Mouse (Mus musculus) MEL (cell line): ENCODE measurements at regions not wholly inside any gene's neighbourhood (a gene's known extent, or its start where the extent isn't known, plus 50 kb on each side); places are given as distances from the start of the nearest gene placed in this dataset.
"Not testable (repeated sequence)": the region's sequence is repeated elsewhere in the genome, so short reads cannot be mapped to it uniquely, and the experiment has no call there.

Experiments used
- DNase-seq: peaks from one replicate; pipeline ENCODE4 v3.0.0; 2011; ENCODE audit warnings: low read depth, low spot score
- H3K27ac ChIP-seq: 2 replicates; pipeline ENCODE4 v1.5.1; 2012; ENCODE audit warnings: low read depth, mild to moderate bottlenecking, control low read depth, low read length, moderate library complexity; ENCODE audit not compliant: control insufficient read depth
- H3K27me3 ChIP-seq, 2 experiments: fragments of 150-350 bp in 1 of 2; sonication (generic) in 1 of 2; 2 replicates each; pipeline ENCODE4 v1.6.1; 2012; ENCODE audit warnings: low read length in 2 of 2, mild to moderate bottlenecking in 2 of 2, improper control_type of control experiment in 1 of 2, moderate library complexity in 1 of 2; ENCODE audit not compliant: insufficient read depth in 2 of 2, control insufficient read depth in 1 of 2
- H3K36me3 ChIP-seq, 2 experiments: 2 replicates each; pipeline ENCODE4 v1.6.1; 2012 to 2014; ENCODE audit warnings: low read length in 2 of 2, improper control_type of control experiment in 1 of 2, inconsistent platforms in 1 of 2, mild to moderate bottlenecking in 1 of 2; ENCODE audit not compliant: insufficient read depth in 2 of 2, control insufficient read depth in 1 of 2
- H3K4me1 ChIP-seq, 2 experiments: fragments of 150-350 bp in 1 of 2; sonication (generic) in 1 of 2; 2 replicates each; pipeline ENCODE4 v1.6.1; 2012; ENCODE audit warnings: low read length in 2 of 2, improper control_type of control experiment in 1 of 2, mild to moderate bottlenecking in 1 of 2; ENCODE audit not compliant: insufficient read depth in 2 of 2, control insufficient read depth in 1 of 2
- H3K4me3 ChIP-seq, 2 experiments: fragments of 150-350 bp in 1 of 2; sonication (generic) in 1 of 2; 2 replicates each; pipeline ENCODE4 v1.5.1; 2012; ENCODE audit warnings: low read depth in 2 of 2, low read length in 2 of 2, mild to moderate bottlenecking in 2 of 2, moderate library complexity in 2 of 2, control low read depth in 1 of 2, improper control_type of control experiment in 1 of 2; ENCODE audit not compliant: control insufficient read depth in 1 of 2, insufficient read depth in 1 of 2
- H3K79me2 ChIP-seq: 2 replicates; pipeline ENCODE4 v1.6.1; 2012; ENCODE audit warnings: mild to moderate bottlenecking, low read length, moderate library complexity; ENCODE audit not compliant: control insufficient read depth, poor library complexity, insufficient read depth
- H3K9ac ChIP-seq: 2 replicates; pipeline ENCODE4 v1.6.1; 2012; ENCODE audit warnings: low read depth, mild to moderate bottlenecking, control low read depth, low read length, moderate library complexity; ENCODE audit not compliant: control insufficient read depth, poor library complexity, severe bottlenecking
- H3K9me3 ChIP-seq: fragments of 150-350 bp; sonication (generic); replicated peaks from 2 replicates; pipeline ENCODE4 v1.6.1; 2012; ENCODE audit warnings: mild to moderate bottlenecking, low read length, improper control_type of control experiment, moderate library complexity; ENCODE audit not compliant: insufficient read depth
- BHLHE40 ChIP-seq: IDR thresholded peaks from 2 replicates; pipeline ENCODE4 v1.6.1; 2012; ENCODE audit warnings: low read depth, mild to moderate bottlenecking, inconsistent platforms, low read length, improper control_type of control experiment, borderline replicate concordance
- CTCF ChIP-seq, 3 experiments: IDR thresholded peaks in 2 of 3; conservative IDR thresholded peaks in 1 of 3; 2 replicates each; pipeline ENCODE4 v1.5.1; 2011 to 2012; ENCODE audit warnings: low read length in 3 of 3, low read depth in 2 of 3, mild to moderate bottlenecking in 2 of 3, improper control_type of control experiment in 1 of 3, inconsistent platforms in 1 of 3, mixed read lengths in 1 of 3, moderate library complexity in 1 of 3; ENCODE audit not compliant: control insufficient read depth in 1 of 3, insufficient read depth in 1 of 3, poor library complexity in 1 of 3, severe bottlenecking in 1 of 3
- ELF1 ChIP-seq: IDR thresholded peaks from 2 replicates; pipeline ENCODE4 v1.6.1; 2014; ENCODE audit warnings: low read depth, mild to moderate bottlenecking, inconsistent platforms, low read length, improper control_type of control experiment, moderate library complexity
- ETS1 ChIP-seq: IDR thresholded peaks from 2 replicates; pipeline ENCODE4 v1.6.1; 2012; ENCODE audit warnings: low read depth, mild to moderate bottlenecking, inconsistent platforms, low read length, improper control_type of control experiment, moderate library complexity
- GABPA ChIP-seq: IDR thresholded peaks from 2 replicates; pipeline ENCODE4 v1.6.1; 2012; ENCODE audit warnings: low read depth, mild to moderate bottlenecking, inconsistent platforms, low read length, improper control_type of control experiment, moderate library complexity
- KAT2A ChIP-seq: conservative IDR thresholded peaks from 2 replicates; pipeline ENCODE4 v1.6.1; 2012; ENCODE audit warnings: low read depth, low read length, improper control_type of control experiment, inconsistent platforms
- MAFK ChIP-seq: IDR thresholded peaks from 2 replicates; pipeline ENCODE4 v1.6.1; 2011; ENCODE audit warnings: low read depth, mild to moderate bottlenecking, low read length, improper control_type of control experiment, borderline replicate concordance
- MEF2A ChIP-seq: IDR thresholded peaks from 2 replicates; pipeline ENCODE4 v1.6.1; 2014; ENCODE audit warnings: low read depth, mild to moderate bottlenecking, inconsistent platforms, low read length, improper control_type of control experiment; ENCODE audit not compliant: poor library complexity, insufficient replicate concordance, severe bottlenecking; ENCODE audit errors: extremely low read depth
- NELFE ChIP-seq: IDR thresholded peaks from 2 replicates; pipeline ENCODE4 v1.6.1; 2011; ENCODE audit warnings: low read depth, low read length, improper control_type of control experiment
- NRF1 ChIP-seq: IDR thresholded peaks from 2 replicates; pipeline ENCODE4 v1.6.1; 2014; ENCODE audit warnings: low read depth, mild to moderate bottlenecking, inconsistent platforms, low read length, improper control_type of control experiment, moderate library complexity; ENCODE audit not compliant: poor library complexity, insufficient read depth, severe bottlenecking
- POLR2AphosphoS2 ChIP-seq: IDR thresholded peaks from 2 replicates; pipeline ENCODE4 v1.6.1; 2011; ENCODE audit warnings: low read length, improper control_type of control experiment
- RAD21 ChIP-seq: IDR thresholded peaks from 2 replicates; pipeline ENCODE4 v1.6.1; 2011; ENCODE audit warnings: mild to moderate bottlenecking, low read depth, low read length, improper control_type of control experiment
- SIN3A ChIP-seq: IDR thresholded peaks from 2 replicates; pipeline ENCODE4 v1.6.1; 2012; ENCODE audit warnings: low read length, improper control_type of control experiment, inconsistent platforms
- SMC3 ChIP-seq: IDR thresholded peaks from 2 replicates; pipeline ENCODE4 v1.6.1; 2011; ENCODE audit warnings: low read depth, low read length, improper control_type of control experiment
- TAL1 ChIP-seq: IDR thresholded peaks from 2 replicates; pipeline ENCODE4 v1.6.1; 2012; ENCODE audit warnings: mild to moderate bottlenecking, inconsistent platforms, low read length, moderate library complexity, mixed read lengths
- TCF12 ChIP-seq: IDR thresholded peaks from 2 replicates; pipeline ENCODE4 v1.6.1; 2014; ENCODE audit warnings: low read depth, mild to moderate bottlenecking, inconsistent platforms, low read length, improper control_type of control experiment, moderate library complexity
- UBTF ChIP-seq: IDR thresholded peaks from 2 replicates; pipeline ENCODE4 v1.6.1; 2012; ENCODE audit warnings: low read depth, mild to moderate bottlenecking, inconsistent platforms, low read length, improper control_type of control experiment, moderate library complexity, borderline replicate concordance; ENCODE audit not compliant: insufficient read depth
- USF1 ChIP-seq: IDR thresholded peaks from 2 replicates; pipeline ENCODE4 v1.6.1; 2014; ENCODE audit warnings: low read depth, mild to moderate bottlenecking, inconsistent platforms, low read length, improper control_type of control experiment, moderate library complexity
- ZC3H11A ChIP-seq: IDR thresholded peaks from 2 replicates; pipeline ENCODE4 v1.6.1; 2012; ENCODE audit warnings: low read depth, mild to moderate bottlenecking, inconsistent platforms, low read length, improper control_type of control experiment
- ZMIZ1 ChIP-seq: IDR thresholded peaks from 2 replicates; pipeline ENCODE4 v1.6.1; 2012; ENCODE audit warnings: low read depth, mild to moderate bottlenecking, inconsistent platforms, low read length, improper control_type of control experiment, moderate library complexity
- ZNF384 ChIP-seq: IDR thresholded peaks from 2 replicates; pipeline ENCODE4 v1.6.1; 2012; ENCODE audit warnings: low read depth, mild to moderate bottlenecking, inconsistent platforms, low read length, improper control_type of control experiment

- no peak for DNase-seq
- no peaks in the 10 kb centered on the region for H3K9me3 ChIP-seq
- no peak overlapping the region for H3K27ac ChIP-seq
- no peaks in the 10 kb centered on the region for H3K4me1 ChIP-seq
- no peaks in the 10 kb centered on the region for H3K79me2 ChIP-seq
- no peaks in the 10 kb centered on the region for H3K27me3 ChIP-seq
- H3K4me3 ChIP-seq, result no peak overlapping the region
- H3K9ac ChIP-seq, result no peak overlapping the region
- no peak for TF ChIP-seq SIN3A
- no peak for TF ChIP-seq TCF12
- TF ChIP-seq ZC3H11A, result no peak
- no peak for TF ChIP-seq KAT2A
- TF ChIP-seq RAD21, result no peak
- TF ChIP-seq ZNF384, result no peak
- no peak for TF ChIP-seq MAFK
- TF ChIP-seq ETS1, result no peak
- no peak for TF ChIP-seq BHLHE40
- TF ChIP-seq ELF1, result no peak
- no peak for TF ChIP-seq SMC3
- no peak for TF ChIP-seq GABPA
- no peak for TF ChIP-seq UBTF
- no peaks in the 10 kb centered on the region for H3K36me3 ChIP-seq
Observed at GRCm38 (mm10) chr11:25063978-25064377, 986.1 kb downstream of the Bcl11a start.

GRCm38 (mm10) chr11:25099976-25100375, 1022.1 kb downstream of the Bcl11a start:
- not testable (repeated sequence) for H3K27me3 ChIP-seq, H3K4me1 ChIP-seq, H3K9me3 ChIP-seq, H3K36me3 ChIP-seq, H3K4me3 ChIP-seq, H3K9ac ChIP-seq, H3K27ac ChIP-seq, H3K79me2 ChIP-seq
- DNase-seq, result peak; percentile 5

DNA sequence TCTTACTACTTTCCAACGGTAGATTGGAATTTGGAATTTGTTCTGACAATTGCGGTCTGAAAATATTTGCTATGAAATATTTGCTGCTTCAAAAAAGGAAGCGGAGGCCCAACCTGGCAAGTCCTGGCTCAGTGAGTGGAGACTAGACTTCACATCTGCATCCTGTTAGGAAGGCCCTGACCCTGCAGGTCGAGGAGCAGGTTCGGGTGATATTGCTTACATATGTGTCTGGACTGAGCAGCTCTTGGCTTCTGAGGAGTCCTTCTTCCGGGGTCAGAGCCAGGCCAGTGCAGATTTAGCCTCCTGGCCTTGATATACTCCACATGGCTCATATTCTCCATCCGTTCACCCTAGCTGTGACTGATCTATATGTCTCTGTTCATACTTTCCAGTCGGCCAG, 1026.6 kb downstream of the Bcl11a start:
- H3K9ac ChIP-seq, result no peak overlapping the region
- no peak overlapping the region for H3K4me3 ChIP-seq
- H3K79me2 ChIP-seq, result no peaks in the 10 kb centered on the region
- H3K36me3 ChIP-seq, result no peaks in the 10 kb centered on the region
- no peak for TF ChIP-seq ELF1
- TF ChIP-seq ETS1, result no peak
- no peak for TF ChIP-seq TAL1
- no peak for TF ChIP-seq ZMIZ1
- no peak for TF ChIP-seq KAT2A
- TF ChIP-seq NRF1, result no peak
- TF ChIP-seq SIN3A, result no peak
- TF ChIP-seq MEF2A, result no peak
- TF ChIP-seq NELFE, result no peak
- no peak for TF ChIP-seq USF1
- TF ChIP-seq POLR2AphosphoS2, result no peak
- no peak for TF ChIP-seq CTCF (IDR thresholded peaks at IDR 0.05 in 2 of 3, conservative IDR thresholded peaks at IDR 0.05 in 1 of 3; ENCODE audit: control insufficient read depth in 1 of 3, insufficient read depth in 1 of 3, low read depth in 2 of 3, low read length in 3 of 3, poor library complexity in 1 of 3, severe bottlenecking in 1 of 3)
- TF ChIP-seq RAD21, result no peak
- DNase-seq, result no peak
- no peak overlapping the region for H3K27ac ChIP-seq
- H3K4me1 ChIP-seq, result no peaks in the 10 kb centered on the region
- no peaks in the 10 kb centered on the region for H3K9me3 ChIP-seq
- no peaks in the 10 kb centered on the region; a peak in 1 of 4 replicates for H3K27me3 ChIP-seq
